Mouse (Mus musculus) stomach, postnatal 0 days (tissue): Measurements from ENCODE around the gene Rfx8.

ENCODE experiments used
- CTCF ChIP-seq: IDR thresholded peaks from 2 replicates; pipeline ENCODE4 v1.5.1; 2016; ENCODE audit warnings: antibody characterized with exemption, low read depth, mild to moderate bottlenecking, moderate library complexity
- EP300 ChIP-seq: optimal IDR thresholded peaks from 2 replicates; pipeline ENCODE3; 2016; ENCODE audit warnings: antibody characterized with exemption

- TF ChIP-seq CTCF (no peak), EP300 (no peak)
Measured at GRCm38 (mm10) chr1:39759231-39760175, 38.7 kb upstream of the Rfx8 start.
